Mouse (Mus musculus) spleen, adult 18-20 months (tissue): ENCODE measurements at regions not wholly inside any gene's neighbourhood (a gene's known extent, or its start where the extent isn't known, plus 50 kb on each side); places are given as distances from the start of the nearest gene placed in this dataset.

Experiments
- DNase-seq, 2 experiments: peaks; one replicate each; pipeline ENCODE4 v3.0.0; 2022; ENCODE audit warnings: mixed read lengths in 2 of 2

DNA sequence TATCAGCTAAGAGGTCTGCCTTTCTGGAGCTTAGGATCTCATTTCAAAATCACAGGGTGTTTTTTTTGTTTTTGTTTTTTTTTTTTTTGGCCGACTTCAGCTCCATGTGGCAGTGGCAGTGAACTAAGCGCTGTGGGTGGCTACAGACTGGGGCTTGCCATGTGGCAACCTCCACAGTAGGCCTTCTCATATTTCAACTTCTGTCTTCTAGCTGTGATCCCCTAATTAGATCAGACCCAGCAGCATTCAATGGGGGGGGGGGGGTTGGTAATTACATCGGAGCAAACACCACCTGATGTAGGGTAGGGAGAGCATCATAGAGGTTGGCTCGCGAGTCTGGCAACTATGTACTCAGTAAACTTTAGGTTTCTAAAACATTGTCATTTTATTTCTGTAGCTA is 392.1 kb upstream of the Dcn start:
- DNase-seq: no peak

DNA sequence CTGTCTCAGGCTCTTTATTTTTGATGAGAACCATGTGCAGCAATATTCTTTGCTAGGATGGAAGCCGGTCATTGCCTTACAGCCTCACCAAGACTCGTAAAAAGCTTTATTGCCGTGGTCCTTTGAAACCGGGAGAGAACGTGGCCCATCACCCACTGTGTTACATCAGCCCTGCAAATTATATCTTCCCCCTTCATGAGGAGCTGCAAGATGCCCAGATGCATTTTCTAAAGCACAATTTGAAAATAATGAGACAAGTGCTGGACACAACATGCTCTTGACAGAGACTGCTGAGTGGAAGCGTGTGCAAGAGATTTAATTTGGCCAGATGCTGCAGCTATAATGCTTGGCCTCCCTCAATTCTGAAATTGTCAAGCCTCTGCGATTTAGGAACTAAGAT is 389.2 kb upstream of the Dcn start:
- no peak for DNase-seq

DNA sequence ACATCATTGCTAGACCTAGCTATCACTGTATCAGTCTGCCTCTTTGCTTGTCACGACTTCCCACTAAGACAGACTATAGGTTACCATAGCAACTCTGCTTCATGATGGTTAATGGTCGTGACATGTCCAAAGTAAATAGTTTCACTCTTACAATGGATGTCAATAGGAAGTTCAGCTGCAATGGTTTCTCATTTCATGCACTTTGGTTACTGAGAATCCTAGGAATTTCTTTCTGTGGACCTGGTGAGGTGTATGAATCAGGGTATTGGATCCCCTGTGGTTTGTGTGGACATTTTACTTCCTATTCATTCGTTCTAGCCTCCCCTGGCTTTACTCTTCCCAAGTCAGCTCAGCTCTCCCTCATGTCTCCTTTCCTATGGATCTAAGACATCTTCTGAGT is 385.5 kb upstream of the Dcn start:
- no peak for DNase-seq

DNA sequence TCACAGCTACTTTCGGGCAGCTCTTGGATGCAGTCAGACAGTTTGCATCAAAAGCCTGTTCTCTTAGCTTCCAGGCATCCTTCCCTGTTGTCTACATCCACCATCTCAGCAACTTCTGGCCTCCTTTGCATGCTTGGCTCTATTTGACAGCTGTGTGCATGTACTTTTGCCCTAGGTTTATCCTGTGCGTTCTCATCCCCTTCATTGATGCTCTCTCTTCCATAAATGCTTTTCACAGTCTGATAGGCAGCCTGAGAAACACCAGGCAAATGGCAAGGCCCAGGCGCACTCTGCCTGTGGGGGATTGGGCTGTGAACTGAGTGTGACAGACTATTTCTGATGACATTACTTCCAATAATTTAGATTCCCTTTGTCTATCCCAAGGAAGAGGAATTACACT is 364.9 kb upstream of the Dcn start:
- DNase-seq: no peak

DNA sequence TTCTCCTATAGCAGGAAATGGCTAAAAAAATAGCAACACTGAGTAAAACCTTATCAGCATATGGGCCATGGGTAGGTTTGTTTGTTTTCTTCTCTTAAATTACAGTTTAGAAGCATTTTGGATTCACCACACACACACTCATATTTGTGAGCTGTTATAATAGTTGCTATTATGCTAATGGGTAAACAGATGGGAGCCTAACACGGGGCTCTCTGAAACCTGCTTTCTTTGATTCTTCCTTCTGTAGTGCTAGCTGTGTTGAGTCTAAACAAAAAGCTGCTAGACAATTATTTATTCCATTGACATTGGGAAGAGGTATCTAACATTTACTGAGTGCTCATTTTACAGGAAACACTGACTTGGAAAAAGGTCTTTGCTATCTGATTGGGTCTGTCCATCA is 356.7 kb upstream of the Dcn start:
- DNase-seq: no peak

DNA sequence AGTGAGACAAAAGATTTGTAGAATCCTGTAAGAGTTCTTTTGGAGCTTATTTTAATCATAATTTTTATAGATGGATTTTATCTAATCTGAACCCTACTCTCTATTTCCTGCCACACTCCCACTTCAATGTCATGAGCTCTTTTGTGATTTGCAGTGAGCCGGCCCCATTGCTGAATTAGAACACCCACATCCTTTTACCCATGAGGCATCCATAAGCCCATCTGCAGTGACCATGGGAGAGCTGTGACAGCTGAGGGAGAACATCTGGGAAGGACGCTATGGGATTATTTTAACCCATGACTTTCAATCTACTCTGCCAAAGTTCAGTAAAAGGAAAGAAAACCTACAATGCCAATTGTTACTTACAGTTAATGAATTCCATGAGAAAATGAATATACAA is 337.8 kb upstream of the Dcn start:
- DNase-seq: no peak

DNA sequence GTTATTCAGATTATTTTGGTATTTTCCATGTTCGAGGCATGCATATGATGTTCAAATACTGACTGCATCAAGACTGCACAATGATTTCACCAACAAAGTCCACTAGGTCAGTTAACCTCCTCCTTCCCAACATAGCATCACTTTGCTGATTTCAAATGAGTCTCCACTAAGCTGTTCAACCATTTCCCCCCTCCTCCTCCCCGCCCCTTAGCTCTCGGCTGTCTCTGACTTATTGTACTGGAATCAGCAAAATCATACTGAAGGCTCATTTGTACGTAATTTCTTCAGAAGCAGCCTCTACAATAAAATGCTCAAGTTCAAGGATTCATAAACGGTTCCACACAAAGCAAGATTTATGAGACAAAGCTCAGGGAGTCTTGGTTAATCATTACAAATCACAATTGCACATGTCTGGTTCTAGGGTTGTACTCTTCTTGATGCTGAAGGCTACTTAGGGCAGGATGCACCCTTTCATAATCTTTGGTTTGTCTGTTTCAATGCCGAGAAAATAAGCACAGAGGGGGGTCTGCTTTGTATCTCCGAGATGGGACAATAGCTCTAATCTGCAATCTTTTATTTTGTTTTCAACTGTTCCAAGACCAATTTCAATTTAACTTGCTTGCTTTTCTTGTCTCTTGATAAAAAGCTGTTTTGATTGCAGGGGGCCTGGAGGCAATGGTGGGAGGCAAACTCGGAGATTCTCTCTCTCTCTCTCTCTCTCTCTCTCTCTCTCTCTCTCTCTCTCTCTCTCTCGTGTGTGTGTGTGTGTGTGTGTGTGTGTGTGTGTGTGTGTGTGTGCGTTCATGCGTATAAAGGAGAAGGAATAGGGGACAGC is 320.6 kb upstream of the Dcn start:
- no peak for DNase-seq

DNA sequence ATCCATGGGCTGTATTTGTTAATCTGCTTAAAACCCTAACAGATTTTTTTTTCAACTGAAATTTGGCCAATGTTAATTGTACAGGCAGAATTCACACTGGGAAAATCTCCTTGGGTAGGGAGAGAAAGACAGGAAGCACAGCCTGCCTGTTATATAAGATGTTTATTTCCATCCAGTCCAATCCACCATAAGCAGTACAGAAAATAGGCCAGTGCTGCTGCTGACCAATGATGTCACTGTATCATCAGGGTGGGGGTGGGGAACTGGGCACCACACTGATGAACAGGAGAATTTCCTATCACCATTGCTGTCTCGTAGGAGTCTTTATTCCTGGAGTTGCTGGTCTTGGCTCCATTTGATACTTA is 320.0 kb upstream of the Dcn start:
- DNase-seq: no peak

DNA sequence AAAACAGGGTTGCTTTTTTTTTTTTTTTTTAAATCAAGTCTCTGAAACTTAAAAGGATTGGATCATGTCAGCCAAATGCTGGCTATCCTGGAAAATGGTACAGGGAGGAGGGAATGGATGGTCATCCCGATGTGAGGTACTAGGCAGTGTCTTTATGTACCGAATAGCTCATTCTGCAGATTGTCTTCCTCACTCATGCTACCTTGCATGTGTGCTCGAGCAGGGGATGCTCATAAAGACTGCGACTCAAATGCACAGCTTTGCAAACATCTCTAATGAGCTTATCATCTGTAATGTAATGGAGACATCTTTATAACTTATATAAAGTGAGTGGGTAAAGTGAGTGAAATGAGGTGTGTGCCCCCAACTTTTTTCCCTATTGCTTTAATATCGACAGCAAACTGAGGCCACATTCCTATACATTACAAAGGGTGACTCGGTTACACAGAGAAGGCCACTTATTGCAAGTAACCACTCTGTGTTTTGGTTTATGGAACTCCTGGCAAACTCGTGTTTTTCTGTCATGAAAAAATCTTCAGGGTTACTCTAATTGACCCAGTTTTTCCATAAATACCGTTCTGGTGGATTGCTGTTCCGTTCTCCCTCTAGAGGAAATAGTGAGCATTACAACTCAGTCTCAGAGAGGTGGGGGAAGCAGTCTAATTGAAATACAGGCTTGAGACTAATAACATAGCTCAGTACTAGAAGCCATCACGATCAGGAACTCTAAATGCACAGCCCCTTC is 319.4 kb upstream of the Dcn start:
- no peak for DNase-seq

DNA sequence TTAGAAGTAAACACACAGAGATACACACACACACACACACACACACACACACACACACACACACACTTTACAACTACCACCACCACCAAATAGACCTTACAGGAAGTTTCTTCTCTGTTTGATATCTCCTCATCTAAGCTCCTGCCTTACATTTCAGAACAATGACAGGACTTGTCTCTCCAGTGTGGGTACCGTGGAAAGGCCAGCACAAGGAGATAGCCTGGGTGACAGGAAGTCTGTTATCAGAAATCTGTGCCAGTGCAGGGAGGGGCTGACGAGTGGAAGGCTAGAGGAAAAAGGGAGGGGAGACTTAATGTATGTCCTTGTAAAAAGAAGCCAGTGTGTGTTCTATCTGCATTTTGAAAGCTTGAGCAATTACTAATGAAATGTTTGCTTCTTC is 318.5 kb upstream of the Dcn start:
- no peak for DNase-seq

DNA sequence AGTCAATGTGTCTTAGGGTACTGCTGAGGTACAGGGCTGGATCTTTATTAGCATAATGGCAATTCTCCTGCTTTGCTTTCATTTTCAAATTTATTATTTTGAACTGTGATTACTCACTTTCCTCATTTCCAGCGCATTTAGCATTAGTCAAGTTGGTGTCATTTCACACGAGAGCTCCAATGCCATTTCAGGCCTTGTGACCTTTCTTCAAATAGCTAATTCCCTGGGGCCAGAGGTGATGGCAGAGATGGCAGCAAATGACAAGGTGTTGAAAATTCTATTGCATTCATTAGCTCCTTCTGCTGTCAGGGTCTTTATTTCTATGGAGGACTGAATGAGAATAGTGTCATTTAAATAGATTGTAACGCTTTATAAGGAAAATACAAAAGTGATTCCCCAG is 300.9 kb upstream of the Dcn start:
- no peak for DNase-seq

DNA sequence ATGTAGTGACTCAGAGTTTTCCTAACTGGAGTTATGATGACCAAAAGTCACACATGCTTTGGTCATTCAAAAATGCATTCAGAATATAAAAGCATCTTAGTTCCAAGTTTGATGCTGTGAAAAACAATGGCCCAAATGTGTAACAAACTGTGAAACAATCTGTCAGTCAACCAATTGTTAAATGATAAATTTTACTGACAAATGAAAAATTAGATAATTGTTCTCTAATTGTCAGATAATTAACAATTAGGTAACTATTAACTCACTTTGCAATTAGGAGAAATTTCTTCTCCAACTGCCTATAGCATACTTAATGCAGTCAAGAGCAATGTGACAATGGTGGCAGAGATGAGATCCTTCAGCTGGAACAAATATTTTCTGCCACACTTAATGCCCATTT is 289.7 kb upstream of the Dcn start:
- DNase-seq: no peak

DNA sequence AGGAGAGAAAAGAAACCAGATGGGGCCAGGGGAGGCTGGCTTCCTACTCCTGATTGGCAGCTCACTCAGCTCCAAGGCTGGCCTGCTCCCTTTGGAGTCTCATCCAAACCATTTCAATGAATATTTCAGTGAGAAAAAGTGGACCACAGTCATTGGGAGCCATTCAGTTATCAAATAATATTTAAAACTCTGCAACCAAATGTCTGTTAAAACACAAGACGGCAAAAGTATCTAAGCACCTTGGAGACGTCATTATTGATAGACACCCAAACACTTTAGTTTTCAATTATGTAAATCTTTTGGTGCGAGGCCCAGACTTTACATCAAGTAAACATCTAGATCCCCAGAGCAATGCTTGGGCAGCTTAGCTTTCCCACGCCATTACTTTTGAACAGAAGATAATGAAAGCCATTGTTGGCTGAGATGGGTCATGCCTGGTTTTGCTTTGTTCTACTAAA is 268.1 kb upstream of the Dcn start:
- no peak for DNase-seq

DNA sequence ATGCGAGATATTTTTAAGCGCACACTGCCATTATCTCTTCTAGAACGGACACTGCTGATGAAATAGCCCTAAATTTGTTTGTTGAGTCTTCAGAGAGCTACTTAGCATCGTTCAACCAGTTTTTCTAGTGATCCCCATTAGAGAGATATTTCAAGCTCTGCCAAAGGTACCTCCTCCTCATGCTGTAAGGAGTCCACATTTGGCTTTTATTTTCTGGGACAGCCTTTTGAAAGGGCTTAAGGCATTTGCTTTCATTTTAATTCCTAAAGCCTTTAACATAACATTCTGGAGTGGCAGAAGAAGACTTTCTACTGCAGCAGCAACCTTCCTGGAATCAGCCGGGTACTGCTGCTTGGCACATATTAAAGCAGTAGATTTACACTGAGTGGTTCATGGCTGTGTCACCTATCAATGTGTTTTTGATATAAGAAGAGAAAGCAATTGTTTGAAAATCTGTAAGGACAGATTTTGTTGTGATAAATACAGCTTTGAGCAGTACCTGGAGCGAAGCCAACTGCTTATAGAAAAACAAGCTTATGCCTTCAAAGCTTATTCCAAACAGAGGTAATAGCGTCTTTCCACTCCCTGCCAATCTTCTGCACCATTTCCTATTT is 267.5 kb upstream of the Dcn start:
- DNase-seq: no peak

DNA sequence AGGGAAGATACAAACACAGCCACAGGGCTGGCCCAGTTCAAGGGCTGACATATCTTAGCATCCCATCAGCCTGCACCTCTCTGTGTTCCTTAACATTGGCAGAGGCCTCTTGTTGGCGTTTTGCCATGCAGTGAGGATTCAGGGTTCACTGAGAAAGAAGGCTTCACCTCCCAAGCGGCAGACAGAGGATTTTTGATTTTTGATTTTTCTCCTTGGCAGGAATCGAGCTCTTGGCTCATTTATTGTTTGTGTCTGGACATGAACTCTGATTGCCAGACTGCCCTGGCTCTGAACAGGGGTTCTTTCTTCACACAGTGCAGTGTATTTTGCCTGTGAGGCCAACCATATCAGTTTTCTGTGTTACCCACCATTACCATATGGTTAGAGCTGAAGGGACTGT is 259.9 kb upstream of the Dcn start:
- no peak for DNase-seq

DNA sequence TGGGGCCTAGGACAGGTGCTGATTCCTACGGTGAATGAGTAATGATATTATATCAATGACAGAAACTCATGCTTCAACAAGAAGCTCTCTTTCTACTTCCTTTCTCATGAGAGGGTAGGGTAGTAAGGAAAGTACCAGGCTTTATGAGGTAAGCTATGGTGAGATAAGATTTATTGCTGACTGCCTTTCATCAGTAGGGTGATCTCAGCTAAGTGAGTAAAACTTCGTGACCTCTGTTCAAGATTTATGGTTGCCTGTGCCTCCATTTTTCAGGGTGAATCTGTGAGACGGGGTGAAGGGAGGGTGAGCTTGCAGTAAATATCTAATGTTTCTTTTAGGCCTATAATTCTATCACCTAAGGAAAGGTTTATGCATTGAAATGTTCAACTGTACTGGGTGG is 259.0 kb upstream of the Dcn start:
- no peak for DNase-seq

DNA sequence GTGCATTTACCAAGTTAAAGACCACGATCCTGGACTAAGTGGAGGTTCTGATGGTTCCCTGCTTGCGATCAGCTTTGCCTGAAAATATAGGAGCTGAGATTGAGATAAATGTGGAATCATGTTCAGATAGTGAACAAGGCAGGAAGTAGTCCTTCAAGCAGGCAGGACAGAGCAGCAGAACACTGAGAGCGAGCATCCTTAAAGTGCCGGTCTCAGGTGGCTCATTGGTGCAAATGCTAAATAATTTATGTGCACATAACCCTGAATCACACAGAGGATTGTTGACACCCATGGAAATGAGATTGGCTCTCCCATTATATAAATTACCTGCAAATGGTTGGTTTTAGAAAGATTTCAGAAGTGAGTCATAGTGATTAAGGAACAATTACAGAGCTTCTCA is 243.8 kb upstream of the Dcn start:
- no peak for DNase-seq

DNA sequence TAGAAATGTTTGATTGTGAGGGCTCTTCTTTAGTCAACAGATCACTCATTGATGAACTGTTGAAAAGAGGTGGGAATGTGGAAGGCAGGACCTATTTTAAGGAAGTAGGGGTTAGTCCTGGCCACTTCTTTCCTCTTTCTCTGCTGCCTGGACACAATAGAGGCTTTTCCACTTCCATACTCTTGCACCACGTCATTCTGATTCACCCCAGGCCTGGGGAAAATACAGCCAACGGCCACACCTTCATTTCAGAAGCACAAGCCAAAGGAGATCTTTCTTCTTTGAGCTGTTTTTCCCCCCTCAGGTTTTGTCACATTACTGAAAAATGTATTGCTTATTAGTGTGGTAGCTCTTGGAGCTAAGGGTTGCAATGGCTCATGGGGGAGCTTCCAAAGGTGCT is 237.9 kb upstream of the Dcn start:
- no peak for DNase-seq

DNA sequence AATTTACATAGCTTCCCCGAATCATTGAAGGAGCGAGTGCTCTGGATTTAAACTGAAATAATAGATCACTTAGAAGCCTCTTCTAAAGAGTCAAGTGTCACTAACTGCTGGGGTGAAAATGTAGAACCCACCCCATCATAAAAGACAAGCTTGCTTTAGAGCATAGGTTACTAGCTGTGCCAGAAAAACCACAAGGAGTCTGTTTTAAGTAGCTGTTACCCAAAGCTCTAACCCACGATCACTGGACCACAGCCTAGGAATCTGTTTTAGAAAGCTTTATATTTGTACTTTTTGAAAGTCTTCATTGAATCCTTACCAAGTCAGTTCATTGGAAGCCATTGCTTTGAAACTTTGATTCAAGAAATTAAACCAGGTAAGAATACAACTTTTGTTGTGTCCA is 233.7 kb upstream of the Dcn start:
- DNase-seq: no peak

DNA sequence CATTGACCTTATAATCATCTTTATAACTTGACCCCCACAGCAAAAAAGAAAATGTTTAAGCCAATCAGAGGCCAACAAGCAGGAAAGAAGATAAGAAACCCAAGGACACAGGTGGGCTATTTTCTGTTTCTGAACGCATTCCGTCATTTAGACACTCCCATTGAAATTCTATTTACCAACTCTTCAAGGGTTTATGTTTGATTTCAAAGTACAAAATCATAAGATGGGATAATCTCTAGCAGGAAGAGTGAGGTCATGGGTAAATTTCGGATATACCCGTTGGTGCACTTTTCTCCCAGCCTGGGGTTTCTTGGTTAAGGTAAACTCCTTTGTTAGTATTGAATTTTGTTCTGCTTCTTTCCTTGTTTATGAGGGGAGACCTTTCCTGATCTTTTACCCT is 230.9 kb upstream of the Dcn start:
- DNase-seq: no peak

DNA sequence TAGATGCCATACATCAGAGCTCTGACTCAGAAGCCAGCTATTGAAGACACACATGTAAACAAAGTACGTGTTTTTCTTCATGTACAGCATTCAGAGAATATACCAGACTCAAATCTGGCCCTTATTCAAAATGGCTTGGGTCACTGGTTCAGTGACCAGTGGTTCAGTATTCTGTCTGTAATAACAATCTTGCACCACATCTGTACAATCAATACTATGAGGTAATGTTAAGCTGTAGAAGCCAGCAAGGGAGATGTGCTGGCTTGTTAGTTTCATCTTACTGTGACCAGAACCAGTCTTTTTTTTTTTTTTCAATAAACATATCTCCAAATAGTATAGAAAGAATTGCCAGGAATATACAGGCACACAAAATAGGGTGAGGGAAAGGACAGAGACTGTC is 229.6 kb upstream of the Dcn start:
- no peak for DNase-seq

DNA sequence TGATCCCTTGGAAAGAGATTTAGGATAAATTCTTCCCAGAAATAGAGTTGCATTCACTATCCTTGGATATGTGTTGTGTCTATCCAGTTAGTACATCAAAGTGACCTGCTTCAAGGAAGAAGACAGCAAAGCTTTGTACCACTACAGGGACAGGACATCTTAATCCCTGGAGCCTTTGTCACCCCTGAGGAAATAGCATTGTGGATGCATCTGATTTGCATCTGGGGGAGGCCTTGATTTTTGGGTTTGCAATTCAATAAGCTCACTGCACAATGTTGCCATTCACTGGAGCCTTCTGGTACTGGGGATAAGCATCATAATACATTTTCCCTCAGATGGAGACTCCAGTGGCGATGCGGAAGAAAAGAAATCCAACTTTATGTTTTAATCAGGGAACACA is 229.2 kb upstream of the Dcn start:
- no peak for DNase-seq

DNA sequence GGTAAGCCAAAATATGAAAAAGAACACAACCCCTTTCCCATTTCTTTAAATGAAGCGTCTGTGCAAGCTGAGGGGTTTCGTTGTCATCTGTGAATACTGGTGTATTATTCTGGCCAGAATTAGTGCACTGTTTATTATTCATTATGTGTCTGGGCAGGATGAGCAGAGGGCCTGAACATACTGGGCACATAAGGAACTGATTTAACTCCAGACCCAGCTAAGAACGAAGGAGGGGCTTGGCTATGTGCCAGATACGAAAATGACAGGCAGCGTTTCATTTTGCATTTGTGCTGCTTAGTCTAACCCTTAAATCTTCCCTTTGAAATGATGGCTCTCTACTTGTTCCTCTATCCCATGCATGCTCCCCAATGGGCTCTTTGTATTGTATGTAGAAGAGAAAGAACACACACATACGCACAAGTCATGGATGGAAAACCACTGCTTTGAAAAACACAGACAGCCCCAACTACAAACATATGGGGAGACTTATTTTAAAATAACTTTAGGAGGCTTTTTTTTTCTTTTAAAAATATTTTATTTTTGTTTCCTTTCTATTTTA is 213.4 kb upstream of the Dcn start:
- no peak for DNase-seq

DNA sequence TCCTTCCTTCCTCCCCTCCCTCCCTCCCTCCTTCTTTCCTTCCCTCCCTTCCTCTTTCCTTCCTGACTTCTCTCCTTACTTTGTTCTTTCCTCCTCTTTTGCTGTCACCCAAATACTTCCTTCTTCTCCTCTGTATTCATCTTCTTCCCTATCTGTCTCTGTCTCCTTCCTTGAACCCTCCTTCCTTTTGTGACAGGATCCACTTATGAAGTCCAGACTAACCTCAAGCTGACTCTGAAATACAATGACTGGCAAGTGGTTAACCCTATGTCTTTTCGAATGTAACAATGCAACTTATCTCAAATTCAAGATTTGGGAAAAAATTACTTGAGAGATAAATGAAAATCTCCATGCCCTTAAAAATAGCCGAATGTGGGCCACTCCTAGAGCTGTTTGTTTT is 197.0 kb upstream of the Dcn start:
- no peak for DNase-seq
